Mouse (Mus musculus): ENCODE data around the gene Tmem179.

- TF ChIP-seq EP300 (optimal IDR thresholded peaks at IDR 0.05) (no peak), CTCF (IDR thresholded peaks at IDR 0.05; ENCODE audit: low read depth) (no peak)
Observed at GRCm38 (mm10) chr12:112451381-112451780, 65.2 kb downstream of the Tmem179 start.

Measured in stomach, postnatal 0 days (tissue).